25 mouse cellular contexts compared by ENCODE assay signal in genomic region chrX:106830494-106830893, GRCm38 (mm10). TPM values are rescaled to one million over a fixed set of nuclear protein-coding genes. Genes with fewer than 3 reads are reported as not detected.
DNase-seq lines count a peak whose midpoint lies in the region; ATAC-seq and TF ChIP-seq lines count a peak whose summit lies in the region.
"Had no signal": no experiment of that assay in that cellular context is flagged by ENCODE, and none has a peak within 500 bp of the region (broad histone marks: within the 10 kb centered on the region; RNA-seq: fewer than 3 reads in every experiment).

No protein-coding gene starts in this region.

- no peak for DNase-seq in forebrain, postnatal 0 days
- no peak for DNase-seq in forebrain, embryonic 11.5 days (ENCODE audit: low spot score)
- DNase-seq in layer of hippocampus, adult 9-10 months (ENCODE audit: low spot score): peak; percentile 2
- no peak for DNase-seq in layer of hippocampus, postnatal 10 days (ENCODE audit: low spot score in 2 of 2)
- peak; percentile 25 for DNase-seq in thymus, postnatal 25 days
- DNase-seq in thymus, postnatal 10 days (ENCODE audit: low spot score in 2 of 2): no peak
- DNase-seq: adrenal gland, postnatal 14 days; cerebellum, adult 18-20 months; cerebellum, adult 9-11 months; cerebellum, postnatal 36 days; gastrocnemius, adult 2 months; gastrocnemius, postnatal 25 days; heart, postnatal 14 days had no signal

- 61% methylated on average over 1 of the region's 1 CpGs for WGBS in forebrain, postnatal 0 days
- 84% methylated on average over 1 of the region's 1 CpGs for WGBS in forebrain, embryonic 11.5 days
- WGBS in limb, embryonic 15.5 days: 44% methylated on average over 1 of the region's 1 CpGs
- 51% methylated on average over 1 of the region's 1 CpGs for WGBS in intestine, embryonic 15.5 days

- H3K9ac ChIP-seq in forebrain, postnatal 0 days: no peak overlapping the region
- H3K9ac ChIP-seq in forebrain, embryonic 11.5 days (ENCODE audit: low read length): no peak overlapping the region
- H3K9ac ChIP-seq in limb, embryonic 15.5 days: no peak overlapping the region
- H3K9ac ChIP-seq in intestine, embryonic 15.5 days: no peak overlapping the region
- H3K9ac ChIP-seq: embryonic facial prominence, embryonic 15.5 days; forebrain, embryonic 13.5 days; heart, embryonic 13.5 days; hindbrain, embryonic 14.5 days had no signal

- no peak overlapping the region for H3K27ac ChIP-seq in forebrain, postnatal 0 days (ENCODE audit: low read depth, low read length)
- H3K27ac ChIP-seq in forebrain, embryonic 11.5 days (ENCODE audit: low read depth, low read length): no peak overlapping the region
- H3K27ac ChIP-seq in limb, embryonic 15.5 days: no peak overlapping the region
- no peak overlapping the region for H3K27ac ChIP-seq in intestine, embryonic 15.5 days
- H3K27ac ChIP-seq: embryonic facial prominence, embryonic 15.5 days; forebrain, embryonic 13.5 days; gastrocnemius, adult 2 months; heart, embryonic 13.5 days; hindbrain, embryonic 10.5 days; hindbrain, embryonic 14.5 days had no signal

- no peaks in the 10 kb centered on the region for H3K27me3 ChIP-seq in forebrain, postnatal 0 days (ENCODE audit: insufficient read depth, low read length)
- H3K27me3 ChIP-seq in forebrain, embryonic 11.5 days (ENCODE audit: control insufficient read depth, insufficient read depth, low read length): no peaks in the 10 kb centered on the region
- H3K27me3 ChIP-seq in limb, embryonic 15.5 days: no peaks in the 10 kb centered on the region
- no peaks in the 10 kb centered on the region for H3K27me3 ChIP-seq in intestine, embryonic 15.5 days (replicated peaks)
- H3K27me3 ChIP-seq: embryonic facial prominence, embryonic 15.5 days; forebrain, embryonic 13.5 days; heart, embryonic 13.5 days had no signal

- H3K4me1 ChIP-seq in forebrain, postnatal 0 days (ENCODE audit: insufficient read depth): no peaks in the 10 kb centered on the region
- H3K4me1 ChIP-seq in forebrain, embryonic 11.5 days (replicated peaks; ENCODE audit: control insufficient read depth, insufficient read depth, low read length): no peaks in the 10 kb centered on the region
- H3K4me1 ChIP-seq in limb, embryonic 15.5 days: no peaks in the 10 kb centered on the region
- H3K4me1 ChIP-seq in intestine, embryonic 15.5 days (replicated peaks): no peaks in the 10 kb centered on the region
- H3K4me1 ChIP-seq: embryonic facial prominence, embryonic 15.5 days; forebrain, embryonic 13.5 days; heart, embryonic 13.5 days; hindbrain, embryonic 10.5 days had no signal

- no peak for TF ChIP-seq CTCF in forebrain, postnatal 0 days (IDR thresholded peaks at IDR 0.05; ENCODE audit: low read depth)

- no peak overlapping the region for H3K4me3 ChIP-seq in forebrain, postnatal 0 days (ENCODE audit: low read depth, low read length)
- no peak overlapping the region for H3K4me3 ChIP-seq in forebrain, embryonic 11.5 days (ENCODE audit: low read depth, low read length)
- no peak overlapping the region for H3K4me3 ChIP-seq in limb, embryonic 15.5 days
- H3K4me3 ChIP-seq in intestine, embryonic 15.5 days (replicated peaks): no peak overlapping the region
- H3K4me3 ChIP-seq: embryonic facial prominence, embryonic 15.5 days; forebrain, embryonic 13.5 days; gastrocnemius, adult 2 months; heart, embryonic 13.5 days; hindbrain, embryonic 10.5 days had no signal

- H3K36me3 ChIP-seq in forebrain, postnatal 0 days (ENCODE audit: insufficient read depth): no peaks in the 10 kb centered on the region
- H3K36me3 ChIP-seq in forebrain, embryonic 11.5 days (ENCODE audit: control insufficient read depth, insufficient read depth, low read length): no peaks in the 10 kb centered on the region
- H3K36me3 ChIP-seq in limb, embryonic 15.5 days: no peaks in the 10 kb centered on the region
- H3K36me3 ChIP-seq in intestine, embryonic 15.5 days: no peaks in the 10 kb centered on the region
- H3K36me3 ChIP-seq: embryonic facial prominence, embryonic 15.5 days; heart, embryonic 13.5 days; hindbrain, embryonic 10.5 days had no signal

- no peak overlapping the region for H3K4me2 ChIP-seq in forebrain, postnatal 0 days (ENCODE audit: low read depth)
- H3K4me2 ChIP-seq in forebrain, embryonic 11.5 days (ENCODE audit: low read depth, low read length, severe bottlenecking): no peak overlapping the region
- H3K4me2 ChIP-seq in limb, embryonic 15.5 days: no peak overlapping the region
- H3K4me2 ChIP-seq in intestine, embryonic 15.5 days (replicated peaks): no peak overlapping the region
- H3K4me2 ChIP-seq: embryonic facial prominence, embryonic 15.5 days; forebrain, embryonic 13.5 days; heart, embryonic 13.5 days; hindbrain, embryonic 14.5 days had no signal

- peak; percentile 42 for ATAC-seq in forebrain, postnatal 0 days
- ATAC-seq in forebrain, embryonic 11.5 days (replicated peaks; ENCODE audit: low FRiP score): no peak
- ATAC-seq in limb, embryonic 15.5 days (ENCODE audit: insufficient number of reproducible peaks, low FRiP score, low TSS enrichment, low read depth): peak; percentile 74; the same call in 1 of the 2 replicates
- ATAC-seq in intestine, embryonic 15.5 days: no peak
- ATAC-seq: activated CD4-positive, CD25-positive, alpha-beta regulatory T cell, adult 4 months; forebrain, embryonic 13.5 days; Patski had no signal

- H3K9me3 ChIP-seq in forebrain, postnatal 0 days (ENCODE audit: low read length): no peaks in the 10 kb centered on the region
- H3K9me3 ChIP-seq in forebrain, embryonic 11.5 days (ENCODE audit: control insufficient read depth, low read length): no peaks in the 10 kb centered on the region
- no peaks in the 10 kb centered on the region for H3K9me3 ChIP-seq in limb, embryonic 15.5 days
- no peaks in the 10 kb centered on the region for H3K9me3 ChIP-seq in intestine, embryonic 15.5 days
- H3K9me3 ChIP-seq: embryonic facial prominence, embryonic 15.5 days; forebrain, embryonic 13.5 days; heart, embryonic 13.5 days; hindbrain, embryonic 10.5 days had no signal

RNA-seq across cellular contexts. Expression of gene Rtl3, which starts 9.9 kb away (rescaled TPM):
- 1.2 and 1.3 TPM in 2 replicates for total RNA-seq in forebrain, postnatal 0 days (2014; rRNA removed)
- polyA plus RNA-seq in forebrain, postnatal 0 days (2015; fragmentation: Nextera tagmentation; extraction: Ambion mirVana): 0.62 and 0.77 TPM in 2 replicates
- 1.0 and 1.1 TPM in 2 replicates for polyA plus RNA-seq in forebrain, embryonic 11.5 days (2014; fragmentation: Nextera tagmentation; extraction: Ambion mirVana)
- 1 to 10 TPM; 1.8 to 2.0 TPM for total RNA-seq in layer of hippocampus, postnatal 10 days (2021)
- polyA plus RNA-seq in limb, embryonic 15.5 days (2015; fragmentation: Nextera tagmentation; extraction: Ambion mirVana): 93.8 and 114 TPM in 2 replicates
- 13.2 and 14.9 TPM in 2 replicates for polyA plus RNA-seq in intestine, embryonic 15.5 days (2015; fragmentation: Nextera tagmentation; extraction: Ambion mirVana)
- total RNA-seq: granulocyte monocyte progenitor cell, adult 5-6 weeks; MEL had no signal
- polyA plus RNA-seq: activated CD4-positive, CD25-positive, alpha-beta regulatory T cell, adult 4 months; C2C12; Patski had no signal

Comparison
In these comparisons a context has a peak if more than half of its experiments do, and no peak if none do; other contexts are left out.
1. ATAC-seq: peak in forebrain, postnatal 0 days (single experiment) and limb, embryonic 15.5 days (single experiment); none in forebrain, embryonic 11.5 days (single experiment) and intestine, embryonic 15.5 days (single experiment).
2. DNase-seq: peak in layer of hippocampus, adult 9-10 months (single experiment) and thymus, postnatal 25 days (single experiment); none in forebrain, postnatal 0 days (single experiment), forebrain, embryonic 11.5 days (single experiment), layer of hippocampus, postnatal 10 days (0 of 2) and thymus, postnatal 10 days (0 of 2).